Mouse (Mus musculus): ENCODE measurements around the gene Plscr2.
"Not testable (repeated sequence)": the region's sequence is repeated elsewhere in the genome, so short reads cannot be mapped to it uniquely, and the experiment has no call there.

Gene Plscr2

DNA sequence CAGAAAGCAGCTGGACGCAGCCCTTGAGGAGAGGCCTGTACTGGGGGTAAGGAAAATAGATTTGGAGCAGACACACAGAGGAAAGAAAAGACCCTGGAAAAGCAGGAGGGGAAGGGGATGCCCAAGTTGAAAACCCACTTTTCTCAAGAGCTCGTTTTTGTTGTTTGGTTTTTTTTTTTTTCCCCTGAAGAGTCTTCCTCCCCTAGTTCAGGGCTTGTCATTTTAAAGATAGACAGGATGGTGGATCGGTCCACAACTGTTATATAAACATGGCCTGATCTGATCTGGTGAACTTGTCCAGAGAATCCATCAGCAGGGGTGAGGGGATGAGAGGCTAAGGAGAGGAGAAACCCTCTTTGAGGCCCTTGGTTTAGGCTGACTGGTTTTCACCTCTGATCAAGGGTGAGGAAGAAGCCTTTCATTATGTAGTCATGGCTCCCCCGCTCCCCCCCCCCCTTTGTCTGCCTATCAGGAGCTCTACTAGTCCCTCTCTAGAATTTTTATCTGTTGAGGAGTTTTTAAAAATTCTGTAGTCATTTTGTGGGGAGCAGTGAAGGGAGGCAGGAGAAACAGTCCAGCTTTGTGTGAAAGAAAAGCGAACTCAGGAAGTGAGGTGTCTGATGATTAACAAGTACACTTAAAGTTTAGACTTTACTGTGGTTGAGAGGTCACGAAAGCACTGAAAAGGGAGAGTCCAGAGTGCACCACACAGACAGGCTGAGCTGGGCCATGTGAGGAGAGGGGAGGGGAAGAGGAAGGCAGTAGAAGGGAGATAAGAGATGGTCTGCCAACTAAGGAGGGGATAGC is 1.2 kb upstream of the Plscr2 start:
- no peak for DNase-seq (ENCODE audit: low spot score in 2 of 2)

DNA sequence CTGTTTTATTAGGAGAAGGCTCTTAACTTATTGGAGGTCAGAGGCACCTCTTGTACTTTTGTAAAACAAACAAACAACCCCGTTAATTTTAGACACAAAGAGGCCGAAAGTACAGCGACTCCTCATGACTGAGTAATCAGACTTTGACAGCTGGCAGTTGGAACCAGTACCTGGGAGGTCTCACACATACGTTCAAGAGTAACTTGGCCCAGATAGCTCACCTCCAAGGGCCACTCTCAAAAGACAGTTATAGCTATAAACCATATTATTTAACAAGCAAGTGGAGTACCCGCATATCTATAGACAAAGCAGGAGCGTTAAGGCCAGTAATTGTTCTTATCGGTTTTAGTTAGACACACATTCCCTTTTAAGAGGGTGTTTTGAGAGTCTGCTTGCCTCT is 958 bp downstream of the Plscr2 start:
- DNase-seq (ENCODE audit: low spot score in 2 of 2): no peak

DNA sequence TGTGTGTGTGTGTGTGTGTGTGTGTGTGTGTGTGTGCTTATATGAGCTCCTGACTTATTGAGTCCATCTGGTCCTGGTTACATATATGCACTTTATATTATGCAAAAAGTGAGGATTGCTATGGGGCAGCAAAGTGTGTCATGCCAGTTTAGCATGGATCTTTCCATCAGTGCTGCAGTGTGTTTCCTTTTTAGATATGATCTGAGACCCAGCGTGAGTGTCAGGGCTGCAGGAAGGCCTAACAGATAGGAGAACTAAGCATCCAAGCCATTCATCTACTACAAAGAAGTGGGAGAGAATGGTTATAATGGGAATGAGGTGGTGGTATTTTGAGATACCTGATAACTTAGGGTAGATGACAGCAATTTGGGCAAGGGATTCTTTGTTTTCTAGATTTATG is 4.6 kb downstream of the Plscr2 start:
- no peak for DNase-seq (ENCODE audit: low spot score in 2 of 2)

DNA sequence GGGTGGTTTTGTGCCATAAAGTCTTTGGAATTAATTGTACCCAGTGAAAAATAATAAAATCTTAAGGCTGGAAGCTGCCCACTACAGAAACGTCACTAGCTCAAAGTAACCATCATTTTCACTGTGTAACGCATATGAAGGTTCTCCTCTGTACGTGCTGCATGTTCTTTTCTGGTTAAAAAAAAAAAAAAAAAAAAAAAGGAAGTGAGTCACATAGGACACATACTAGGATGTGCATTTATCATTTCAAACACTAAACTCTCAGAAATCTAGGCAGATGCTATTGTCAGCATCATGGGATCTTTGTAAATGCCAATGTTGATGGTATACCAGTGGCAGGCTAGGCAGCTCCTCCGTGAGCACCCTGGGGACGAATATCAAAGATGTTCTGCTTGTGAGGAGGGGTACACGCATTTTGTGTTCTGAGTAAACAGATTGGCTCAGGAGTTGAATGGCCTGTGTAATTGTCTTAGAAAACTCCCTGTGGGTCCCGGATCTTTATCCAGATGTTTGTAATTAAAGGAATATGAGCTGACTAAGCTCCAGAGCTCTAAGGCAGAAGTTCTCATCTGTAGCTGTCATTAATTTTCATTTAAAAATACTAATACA is 7.3 kb downstream of the Plscr2 start:
- no peak for DNase-seq (ENCODE audit: low spot score in 2 of 2)

DNA sequence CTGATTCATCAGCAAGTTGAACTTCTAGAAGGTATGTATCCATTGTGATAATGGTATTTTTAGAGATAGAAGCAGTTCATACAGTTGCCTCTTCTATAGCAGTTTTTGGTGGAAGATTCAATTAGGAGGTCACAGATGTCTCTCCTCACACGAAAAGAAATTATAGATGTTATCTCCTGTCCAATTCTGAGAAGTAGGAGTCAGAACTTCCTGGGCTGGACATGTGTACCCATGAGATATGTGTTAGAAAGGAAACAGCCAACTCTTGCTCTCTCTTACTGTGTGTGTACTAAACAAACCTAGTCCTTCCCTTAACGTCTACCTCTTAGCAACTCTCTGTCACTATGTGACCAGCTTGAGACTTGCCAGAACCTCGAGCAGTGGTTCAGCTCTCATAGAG is 14.3 kb downstream of the Plscr2 start:
- DNase-seq (ENCODE audit: low spot score in 2 of 2): no peak

- no peak for DNase-seq (ENCODE audit: low spot score in 2 of 2)
These were observed 16.8 kb downstream of the Plscr2 start for GRCm38 (mm10) chr9:92292169-92292568.

DNA sequence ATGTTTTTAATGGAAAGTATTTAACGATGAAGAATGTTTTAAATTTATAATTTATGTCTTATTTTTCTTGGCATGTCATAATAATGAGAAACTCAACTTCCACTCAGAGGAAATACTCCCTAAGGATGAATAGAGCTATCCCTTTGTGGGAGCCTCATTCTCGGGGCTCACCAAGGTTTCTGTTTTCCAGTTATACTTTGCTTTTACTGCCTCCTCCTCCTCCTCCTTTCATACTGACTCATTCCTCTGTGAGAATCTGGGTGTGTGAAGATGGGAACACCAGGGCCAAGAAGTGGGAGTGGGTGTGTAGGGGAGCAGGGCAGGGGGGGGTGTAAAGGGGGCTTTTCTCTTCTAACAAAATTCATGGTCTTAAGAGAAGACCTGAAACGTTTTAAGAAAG is 17.5 kb downstream of the Plscr2 start:
- no peak for DNase-seq (ENCODE audit: low spot score in 2 of 2)

DNA sequence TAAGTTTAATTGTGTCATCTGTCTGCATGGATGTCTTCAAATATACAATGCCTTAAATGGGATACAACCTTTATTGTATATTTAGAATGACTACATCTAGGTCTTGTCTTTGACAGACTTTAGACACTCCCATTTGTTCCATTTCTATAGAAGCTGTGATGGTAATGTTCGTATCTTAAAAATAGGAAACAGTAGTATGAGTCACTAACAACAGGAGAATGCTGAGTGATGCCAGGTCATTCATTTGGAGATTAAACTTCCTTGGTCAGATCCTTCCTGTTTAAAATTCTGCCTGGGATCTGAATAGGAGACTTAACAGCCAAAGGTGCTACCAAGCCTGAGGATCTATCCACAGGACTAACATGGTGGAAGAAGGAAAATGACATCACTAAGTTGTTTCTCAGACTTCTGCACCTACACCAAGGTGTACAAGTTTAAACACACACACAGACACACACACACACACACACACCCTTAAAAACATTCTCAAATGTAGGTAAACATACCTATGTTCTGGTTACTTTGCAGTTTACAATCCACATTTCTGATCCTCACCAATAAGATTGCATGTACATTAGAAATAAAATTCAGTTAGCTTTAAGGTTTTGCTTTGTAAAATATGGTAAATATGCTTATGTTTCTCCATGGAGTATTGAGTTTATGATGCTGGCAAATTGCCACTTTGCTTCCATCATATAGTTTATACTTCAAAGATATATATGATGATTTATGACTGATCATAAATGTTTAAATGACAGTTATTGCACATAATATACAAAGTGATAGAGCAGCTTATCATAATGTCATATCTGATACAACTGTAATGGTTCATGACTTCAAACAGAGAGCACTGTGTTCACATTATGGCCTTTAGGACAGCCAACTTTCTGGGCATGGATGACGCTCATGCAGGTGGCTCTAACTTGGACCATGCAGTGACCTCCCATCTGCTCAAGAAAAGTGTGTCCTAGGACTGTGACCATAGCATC is 18.5 kb downstream of the Plscr2 start:
- DNase-seq (ENCODE audit: low spot score in 2 of 2): no peak

DNA sequence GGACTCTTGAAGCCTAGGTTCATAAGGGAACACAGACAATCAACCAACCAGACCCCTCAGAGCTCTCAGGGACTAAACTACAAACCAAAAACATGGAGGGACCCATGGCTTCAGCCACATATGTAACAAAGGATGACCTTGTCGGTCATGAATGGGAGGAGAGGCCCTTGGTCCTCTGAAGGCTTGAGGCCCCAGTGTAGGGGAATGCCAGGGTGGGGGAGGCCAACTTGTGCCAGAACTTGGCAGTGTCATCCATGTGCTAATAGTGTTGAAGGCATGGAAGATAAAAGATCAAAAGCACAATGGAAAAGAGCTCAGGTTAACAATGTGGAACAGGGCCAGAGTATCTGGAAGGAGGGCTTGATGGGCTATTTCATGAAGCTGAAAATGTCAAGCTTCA is 22.9 kb downstream of the Plscr2 start:
- DNase-seq (ENCODE audit: low spot score in 2 of 2): no peak

DNA sequence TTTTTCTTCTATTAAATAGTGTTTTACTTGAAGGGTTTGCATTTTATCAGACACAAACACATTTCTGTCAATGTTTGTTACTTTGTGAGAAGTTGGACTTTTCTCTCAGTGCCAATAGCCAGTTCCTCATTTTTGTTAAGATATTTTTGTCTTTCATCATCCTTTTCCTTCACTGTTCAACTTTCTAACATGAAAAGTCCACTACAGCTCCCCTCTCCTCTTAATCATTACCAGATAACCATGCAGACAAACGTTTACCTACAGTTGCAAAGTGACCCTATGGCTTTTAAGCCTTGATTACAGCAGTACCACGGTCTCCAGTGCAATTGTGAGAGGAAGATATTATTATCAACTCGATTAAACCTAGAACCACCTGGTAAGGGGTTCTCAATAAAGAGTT is 25.8 kb downstream of the Plscr2 start:
- no peak for DNase-seq (ENCODE audit: low spot score in 2 of 2)

- DNase-seq (ENCODE audit: low spot score in 2 of 2): no peak
These were observed 29.7 kb downstream of the Plscr2 start for GRCm38 (mm10) chr9:92305075-92305474.

GRCm38 (mm10) chr9:92305620-92306220 is 30.3 kb downstream of the Plscr2 start:
- DNase-seq (ENCODE audit: low spot score in 2 of 2): no peak

- DNase-seq (ENCODE audit: low spot score in 2 of 2): no peak
These were observed 33.7 kb downstream of the Plscr2 start, which contains the start of gene 1700057G04Rik for GRCm38 (mm10) chr9:92309077-92309476. 1700057G04Rik (plus strand) TSS chr9:92309377.

GRCm38 (mm10) chr9:92316791-92317190 is 41.4 kb downstream of the Plscr2 start:
- DNase-seq (ENCODE audit: low spot score in 2 of 2): no peak

DNA sequence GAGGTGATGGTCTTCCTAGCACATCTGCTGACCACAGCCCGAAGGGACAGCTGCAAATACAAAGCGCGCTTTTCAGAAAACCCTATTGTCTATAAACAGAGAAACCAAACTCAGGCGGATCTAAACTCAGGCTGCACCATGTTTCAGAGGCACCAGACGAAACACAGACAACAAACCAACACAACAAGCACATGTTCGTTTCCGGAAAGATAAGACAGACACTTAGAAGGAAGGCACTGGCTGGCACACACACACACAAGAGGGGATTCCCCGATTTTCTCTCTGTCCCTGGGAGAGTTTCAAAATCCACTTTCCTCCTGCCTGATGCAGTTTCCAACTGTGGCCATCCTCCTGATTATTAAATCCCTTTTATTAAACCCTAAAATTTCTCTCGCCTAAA is 50.5 kb downstream of the Plscr2 start:
- not testable (repeated sequence) for DNase-seq (ENCODE audit: low spot score in 2 of 2)

DNA sequence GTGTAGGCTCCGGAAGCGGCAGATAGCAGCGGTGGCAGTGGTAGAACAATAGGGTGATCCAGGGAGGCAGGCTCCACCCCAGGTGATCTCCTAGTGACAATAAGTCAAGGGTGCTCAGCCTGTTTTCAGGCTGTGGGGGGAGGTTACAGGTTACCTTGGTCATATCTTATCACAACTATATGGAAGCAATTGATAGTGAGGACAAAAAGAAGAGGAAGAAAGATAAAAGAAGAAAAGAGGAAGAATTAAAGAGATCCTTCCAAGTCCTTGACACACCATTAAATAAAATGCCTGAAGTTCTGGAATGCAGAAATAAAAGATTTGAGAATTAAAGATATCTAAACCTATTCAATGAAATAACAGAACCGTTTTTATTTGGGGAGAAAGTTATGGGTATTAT is 51.4 kb downstream of the Plscr2 start:
- no peak for DNase-seq (ENCODE audit: low spot score in 2 of 2)

GRCm38 (mm10) chr9:92331383-92331782 is 56.0 kb downstream of the Plscr2 start:
- DNase-seq (ENCODE audit: low spot score in 2 of 2): no peak

DNA sequence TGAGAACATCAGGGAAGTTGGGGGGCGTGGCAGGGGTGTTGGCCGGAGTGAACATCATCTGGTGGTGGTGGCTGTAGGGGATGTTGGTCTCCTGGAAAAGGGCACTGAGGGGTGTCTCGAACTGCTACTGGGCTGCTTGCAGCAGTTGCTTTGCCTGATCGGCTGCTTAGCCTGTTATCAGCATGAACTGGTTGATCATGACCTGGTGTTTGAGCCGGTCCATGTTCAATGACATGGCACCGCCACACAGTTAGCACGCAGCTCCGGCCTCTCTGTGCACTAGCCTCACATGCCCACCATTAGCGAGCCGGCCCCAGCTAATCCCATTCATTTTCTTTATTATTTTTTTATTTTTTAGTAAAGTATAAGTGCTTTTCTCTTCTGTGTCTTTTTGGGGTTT is 59.4 kb downstream of the Plscr2 start:
- DNase-seq (ENCODE audit: low spot score in 2 of 2): no peak

- DNase-seq (ENCODE audit: low spot score in 2 of 2): no peak
These were observed 59.9 kb downstream of the Plscr2 start for GRCm38 (mm10) chr9:92335277-92335818.

DNA sequence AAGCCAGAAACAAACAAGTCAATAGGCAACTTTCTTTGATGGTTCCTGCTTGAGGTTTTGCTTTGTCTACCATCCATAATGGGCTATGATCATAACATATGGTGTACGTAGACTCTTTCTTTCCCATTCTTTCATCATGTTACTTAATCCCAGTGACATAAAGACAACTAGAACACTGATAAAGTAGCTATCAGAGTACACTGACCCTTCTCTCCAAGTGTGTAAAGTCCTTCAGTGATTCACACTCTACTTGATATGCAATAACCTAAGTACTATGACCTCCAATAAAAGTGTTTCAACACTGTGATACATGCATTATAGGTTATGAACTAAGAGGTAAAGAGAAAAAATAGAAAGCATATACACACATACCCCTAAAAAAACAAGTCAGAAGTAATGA is 61.7 kb downstream of the Plscr2 start:
- no peak for DNase-seq (ENCODE audit: low spot score in 2 of 2)

- DNase-seq (ENCODE audit: low spot score in 2 of 2): no peak
These were observed 62.3 kb downstream of the Plscr2 start for GRCm38 (mm10) chr9:92337661-92338060.

- no peak for DNase-seq (ENCODE audit: low spot score in 2 of 2)
These were observed 63.6 kb downstream of the Plscr2 start for GRCm38 (mm10) chr9:92338954-92339353.

Measured in urinary bladder, postnatal 36 days (tissue).